Mouse (Mus musculus) ES-E14 (cell line): ENCODE data around the gene Selplg.

ENCODE experiments used
- CHD2 ChIP-seq: IDR thresholded peaks from 2 replicates; pipeline ENCODE4 v1.6.1; 2014; ENCODE audit warnings: mild to moderate bottlenecking, low read depth, low read length, inconsistent platforms
- HCFC1 ChIP-seq: IDR thresholded peaks from 2 replicates; pipeline ENCODE4 v1.6.1; 2012; ENCODE audit warnings: low read length, inconsistent platforms, borderline replicate concordance; ENCODE audit not compliant: insufficient read depth
- MAFK ChIP-seq: IDR thresholded peaks from 2 replicates; pipeline ENCODE4 v1.6.1; 2014; ENCODE audit warnings: mild to moderate bottlenecking, low read depth, low read length, inconsistent platforms; ENCODE audit not compliant: insufficient read depth
- ZC3H11A ChIP-seq: IDR thresholded peaks from 2 replicates; pipeline ENCODE4 v1.6.1; 2012; ENCODE audit warnings: low read depth, mild to moderate bottlenecking, inconsistent platforms, low read length, borderline replicate concordance
- ZNF384 ChIP-seq: IDR thresholded peaks from 2 replicates; pipeline ENCODE4 v1.6.1; 2012; ENCODE audit warnings: low read depth, low read length, inconsistent platforms

- TF ChIP-seq ZC3H11A: no peak
- TF ChIP-seq ZNF384: no peak
- no peak for TF ChIP-seq HCFC1
- no peak for TF ChIP-seq MAFK
- TF ChIP-seq CHD2: no peak
Measured at GRCm38 (mm10) chr5:113876176-113876575, 43.7 kb upstream of the Selplg start.
